ENCODE assay signal across 20 mouse cellular contexts in the genomic region with DNA sequence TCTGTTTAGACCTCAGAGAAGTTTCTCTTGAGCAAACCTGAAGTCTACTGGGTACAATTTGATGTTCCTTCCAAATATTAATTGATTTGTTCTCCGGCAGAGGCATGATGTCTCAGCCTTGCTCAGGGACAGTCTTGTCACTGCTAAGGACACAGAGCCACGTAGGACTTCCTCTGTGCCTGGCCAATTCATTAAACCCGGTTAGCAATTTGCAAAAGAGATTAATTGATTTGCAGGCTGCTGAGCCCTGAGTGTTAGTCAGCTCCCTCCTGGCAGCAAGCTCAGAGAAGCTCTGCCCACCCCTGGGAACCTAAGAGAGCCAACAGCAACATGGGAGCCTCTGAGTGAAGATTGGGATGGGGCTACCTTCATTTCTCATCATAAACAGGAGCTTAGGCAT. TPM values are rescaled to one million over a fixed set of nuclear protein-coding genes. Genes with fewer than 3 reads are reported as not detected.
DNase-seq lines count a peak whose midpoint lies in the region; ATAC-seq and TF ChIP-seq lines count a peak whose summit lies in the region.
"Had no signal": no experiment of that assay in that cellular context is flagged by ENCODE, and none has a peak within 500 bp of the region (broad histone marks: within the 10 kb centered on the region; RNA-seq: fewer than 3 reads in every experiment).

No protein-coding gene starts in this region.

- no peak overlapping the region for H3K9ac ChIP-seq in heart, embryonic 11.5 days (ENCODE audit: low read depth, low read length)
- H3K9ac ChIP-seq: forebrain, embryonic 13.5 days; forebrain, postnatal 0 days; heart, embryonic 13.5 days; hindbrain, embryonic 14.5 days; intestine, embryonic 15.5 days; kidney, embryonic 15.5 days had no signal

- intact Hi-C loops in gastrocnemius, adult 2 months (cut with DNase I), result no loop called here
- intact Hi-C loops in gastrocnemius, postnatal 36 days (cut with DNase I), result no loop called here
- intact Hi-C loops in heart, postnatal 10 days (cut with DNase I), result loop anchor here (2.0 kb wide), 1 partner anchor 32 kb away; no protein-coding TSS in a partner anchor

- no peak for TF ChIP-seq CTCF in gastrocnemius, adult 2 months (IDR thresholded peaks at IDR 0.05)

- H3K36me3 ChIP-seq in heart, embryonic 11.5 days (ENCODE audit: control insufficient read depth, insufficient read depth, low read length), result no peaks in the 10 kb centered on the region
- H3K36me3 ChIP-seq: embryonic facial prominence, embryonic 10.5 days; heart, embryonic 13.5 days; hindbrain, embryonic 10.5 days; intestine, embryonic 15.5 days; kidney, embryonic 15.5 days had no signal

- no peak overlapping the region for H3K4me3 ChIP-seq in gastrocnemius, adult 2 months
- H3K4me3 ChIP-seq in heart, embryonic 11.5 days (ENCODE audit: low read depth, low read length), result no peak overlapping the region
- H3K4me3 ChIP-seq: embryonic facial prominence, embryonic 10.5 days; forebrain, embryonic 13.5 days; heart, embryonic 13.5 days; hindbrain, embryonic 10.5 days; intestine, embryonic 15.5 days; kidney, embryonic 15.5 days had no signal

- DNase-seq in gastrocnemius, adult 2 months, result no peak
- no peak for DNase-seq in gastrocnemius, postnatal 36 days
- peak; percentile 40 for DNase-seq in heart, adult 8-10 months (ENCODE audit: low spot score)
- DNase-seq in heart, postnatal 10 days, result peak; percentile 10 to 18
- DNase-seq in layer of hippocampus, adult 9-10 months (ENCODE audit: low spot score), result no peak
- DNase-seq: cerebellum, adult 2 months; cerebellum, postnatal 10 days; forebrain, postnatal 0 days; gastrocnemius, postnatal 25 days; kidney, adult 18-20 months had no signal

- peaks cover 7% of the 10 kb centered on the region for H3K4me1 ChIP-seq in heart, embryonic 11.5 days (ENCODE audit: control insufficient read depth, insufficient read depth, low read length)

- H3K27ac ChIP-seq in gastrocnemius, adult 2 months, result peak overlapping the region; percentile 62
- no peak overlapping the region for H3K27ac ChIP-seq in heart, embryonic 11.5 days (ENCODE audit: low read depth, low read length)
- H3K27ac ChIP-seq: embryonic facial prominence, embryonic 10.5 days; forebrain, embryonic 13.5 days; heart, embryonic 13.5 days; hindbrain, embryonic 10.5 days; hindbrain, embryonic 14.5 days; intestine, embryonic 15.5 days; kidney, embryonic 15.5 days had no signal

- no peaks in the 10 kb centered on the region for H3K9me3 ChIP-seq in heart, embryonic 11.5 days (replicated peaks; ENCODE audit: control insufficient read depth, low read length)
- H3K9me3 ChIP-seq: embryonic facial prominence, embryonic 10.5 days; forebrain, embryonic 13.5 days; heart, embryonic 13.5 days; hindbrain, embryonic 10.5 days; intestine, embryonic 15.5 days; kidney, embryonic 15.5 days had no signal

- WGBS in heart, embryonic 11.5 days (ENCODE audit: insufficient replicate concordance), result 52% methylated on average over 3 of the region's 3 CpGs

- peaks cover 14% of the 10 kb centered on the region; the same call in 1 of the 2 replicates for H3K27me3 ChIP-seq in heart, embryonic 11.5 days (ENCODE audit: control insufficient read depth, insufficient read depth, low read length)
- H3K27me3 ChIP-seq: intestine, embryonic 15.5 days had no signal

- ATAC-seq in heart, embryonic 11.5 days (replicated peaks; ENCODE audit: insufficient number of reproducible peaks, low FRiP score, low TSS enrichment), result no peak
- ATAC-seq: forebrain, embryonic 13.5 days; forebrain, postnatal 0 days; intestine, embryonic 15.5 days had no signal

- H3K4me2 ChIP-seq in heart, embryonic 11.5 days, result no peak overlapping the region
- H3K4me2 ChIP-seq: forebrain, embryonic 13.5 days; heart, embryonic 13.5 days; hindbrain, embryonic 14.5 days; intestine, embryonic 15.5 days; kidney, embryonic 15.5 days had no signal

RNA-seq across cellular contexts. Expression of a gene that starts 25.5 kb away (rescaled TPM):
- total RNA-seq in gastrocnemius, adult 2 months (2021), result not detected
- under 1 TPM in 1 of 2 experiments, not detected in 1; 0.05 TPM for total RNA-seq in gastrocnemius, postnatal 36 days (2021)
- total RNA-seq in heart, adult 8-10 months (2022), result under 1 TPM; 0.03 to 0.14 (median 0.06) TPM
- not detected in 2 replicates for polyA plus RNA-seq in heart, embryonic 11.5 days (2014; fragmentation: Nextera tagmentation; extraction: Ambion mirVana)
- under 1 TPM; 0.10 to 0.12 TPM for total RNA-seq in heart, postnatal 10 days (2021)
- total RNA-seq: ES-E14 had no signal
- polyA plus RNA-seq: embryonic facial prominence, embryonic 10.5 days; embryonic facial prominence, embryonic 14.5 days; forebrain, embryonic 13.5 days; hindbrain, embryonic 10.5 days; hindbrain, embryonic 14.5 days; kidney, embryonic 15.5 days had no signal

Comparison
In these comparisons a context has a peak if more than half of its experiments do, and no peak if none do; other contexts are left out.
1. DNase-seq: peak in heart, adult 8-10 months (single experiment) and heart, postnatal 10 days (2 of 2); none in gastrocnemius, adult 2 months (single experiment), gastrocnemius, postnatal 36 days (0 of 2) and layer of hippocampus, adult 9-10 months (single experiment).